Mouse (Mus musculus): Measurements from ENCODE around the gene Kifc3.

The Kifc3 gene

GRCm38 (mm10) chr8:95056414-95056813, 146.2 kb downstream of the Kifc3 start:
- in situ Hi-C loops (cut with MboI; ENCODE audit: low pct_unique_long_range_greater_than_20kb in 1 of 2, low sequenced_read_pairs in 2 of 2, unreplicated experiment in 1 of 2) = no loop called here

- in situ Hi-C loops (cut with MboI; ENCODE audit: low pct_unique_long_range_greater_than_20kb in 1 of 2, low sequenced_read_pairs in 2 of 2, unreplicated experiment in 1 of 2) = no loop called here
These were observed 147.6 kb downstream of the Kifc3 start, which contains the start of gene Drc7 for GRCm38 (mm10) chr8:95054927-95055510. Gene Drc7 (plus strand): TSS chr8:95055103.

GRCm38 (mm10) chr8:95054438-95054837, 148.2 kb downstream of the Kifc3 start:
- in situ Hi-C loops (cut with MboI; ENCODE audit: low pct_unique_long_range_greater_than_20kb in 1 of 2, low sequenced_read_pairs in 2 of 2, unreplicated experiment in 1 of 2) = no loop called here
